Mouse (Mus musculus): ENCODE results near the gene Zfhx3.

DNA sequence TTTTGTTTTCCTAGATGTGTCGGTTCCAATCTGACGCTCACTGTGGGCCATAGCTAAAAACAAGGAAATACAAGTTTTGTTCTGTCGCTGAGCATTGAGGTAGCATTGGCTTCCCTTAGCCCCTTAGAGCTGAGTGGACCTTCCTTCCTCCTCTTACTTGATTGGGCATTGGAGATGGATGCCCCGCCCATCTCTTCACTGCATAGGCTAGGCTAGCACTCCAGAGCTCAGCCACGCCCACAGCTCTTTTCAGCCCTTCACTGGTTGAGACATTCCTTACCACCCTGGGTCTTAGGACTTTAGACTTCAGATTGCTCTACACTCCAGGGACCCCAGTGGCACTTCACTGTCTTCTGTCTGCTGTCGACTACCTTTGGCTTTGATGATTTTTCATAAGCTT lies 878.2 kb downstream of the Zfhx3 start:
- TF ChIP-seq POLR2A (IDR thresholded peaks at IDR 0.05; ENCODE audit: insufficient read depth, low read length), result no peak
- TF ChIP-seq CTCF (IDR thresholded peaks at IDR 0.05; ENCODE audit: low read depth, low read length), result no peak
- no peak for TF ChIP-seq EP300 (IDR thresholded peaks at IDR 0.05; ENCODE audit: insufficient read depth, low read depth, low read length)
